Mouse (Mus musculus): ENCODE results near the gene Serpina3m. TPM values are rescaled to one million over a fixed set of nuclear protein-coding genes. Genes with fewer than 3 reads are reported as not detected.
A peak's percentile ranks its signal among the peaks of the same experiment; 100 is the strongest.

Gene Serpina3m
- polyA plus RNA-seq, 1 experiment from 2014 or later, result not detected

DNA sequence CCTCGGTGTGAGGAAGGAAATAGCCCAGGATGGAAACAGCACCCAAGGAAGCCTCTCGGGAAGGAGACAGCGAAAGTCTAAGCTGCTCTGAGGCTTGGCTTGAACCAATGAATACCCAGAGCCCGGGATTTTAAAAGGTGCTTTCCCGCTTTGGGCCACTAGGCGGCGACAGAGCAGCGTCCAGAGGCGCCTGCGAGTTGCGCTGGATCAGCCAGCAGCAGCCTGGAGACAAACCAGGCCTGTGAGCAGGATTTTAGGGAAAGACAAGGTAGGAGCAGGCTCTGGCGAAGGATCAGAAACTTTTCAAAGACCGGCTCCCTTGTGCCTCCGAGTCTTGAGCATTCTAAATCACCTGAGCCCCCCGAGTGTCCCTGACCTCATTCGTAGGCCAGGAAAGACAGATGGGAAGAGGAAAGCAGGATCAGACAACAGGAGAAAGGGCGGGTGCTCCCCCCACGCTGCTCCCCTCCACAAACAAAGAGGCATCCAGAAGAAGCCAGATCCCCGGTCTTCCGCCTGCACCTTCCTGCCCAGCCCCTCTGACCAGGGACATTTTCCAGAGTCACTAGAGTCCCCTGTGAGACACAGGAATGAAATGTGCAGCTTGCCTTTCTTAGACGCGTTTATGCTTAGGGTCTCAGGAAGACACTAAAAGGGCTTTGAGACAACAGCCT is 101.9 kb downstream of the Serpina3m start:
- Histone ChIP-seq H3K27ac (replicated peaks; ENCODE audit: low read depth, low read length) (no peak overlapping the region), H3K27me3 (ENCODE audit: control insufficient read depth, insufficient read depth, low read length) (no peaks in the 10 kb centered on the region), H3K4me2 (ENCODE audit: low read depth, low read length) (no peak overlapping the region), H3K4me3 (ENCODE audit: low read depth, low read length) (no peak overlapping the region), H3K4me1 (ENCODE audit: control insufficient read depth, insufficient read depth, low read length) (no peaks in the 10 kb centered on the region), H3K36me3 (replicated peaks; ENCODE audit: control insufficient read depth, insufficient read depth, low read depth, low read length) (no peaks in the 10 kb centered on the region), H3K9ac (replicated peaks; ENCODE audit: low read length) (0 out of 2 replicates have a peak overlapping the region, but pooled peaks have one; percentile 28), H3K9me3 (replicated peaks; ENCODE audit: control insufficient read depth, low read length) (no peaks in the 10 kb centered on the region)
- DNase-seq (ENCODE audit: low spot score) (peak; percentile 93), ATAC-seq (replicated peaks; ENCODE audit: insufficient number of reproducible peaks, low FRiP score, low TSS enrichment, low read depth) (peak; percentile 76)
- WGBS, result 9% methylated on average over 22 of the region's 22 CpGs

- H3K9ac ChIP-seq (replicated peaks; ENCODE audit: low read length), result no peak overlapping the region
- no peaks in the 10 kb centered on the region for H3K9me3 ChIP-seq (replicated peaks; ENCODE audit: control insufficient read depth, low read length)
- no peak overlapping the region for H3K4me3 ChIP-seq (ENCODE audit: low read depth, low read length)
- H3K36me3 ChIP-seq (replicated peaks; ENCODE audit: control insufficient read depth, insufficient read depth, low read depth, low read length), result no peaks in the 10 kb centered on the region
- H3K4me1 ChIP-seq (ENCODE audit: control insufficient read depth, insufficient read depth, low read length), result no peaks in the 10 kb centered on the region; the same call in 1 of the 2 replicates
- DNase-seq (ENCODE audit: low spot score) (no peak), ATAC-seq (replicated peaks; ENCODE audit: insufficient number of reproducible peaks, low FRiP score, low TSS enrichment, low read depth) (no peak)
- H3K27ac ChIP-seq (replicated peaks; ENCODE audit: low read depth, low read length), result no peak overlapping the region
- no peak overlapping the region for H3K4me2 ChIP-seq (ENCODE audit: low read depth, low read length)
- H3K27me3 ChIP-seq (ENCODE audit: control insufficient read depth, insufficient read depth, low read length), result no peaks in the 10 kb centered on the region
- 84% methylated on average over 11 of the region's 11 CpGs for WGBS
These were observed 105.4 kb downstream of the Serpina3m start for GRCm38 (mm10) chr12:104443716-104444115.

Other genes starting within 250 kb of the Serpina3m start
- gene Serpina5, start 237.4 kb upstream of the Serpina3m start, polyA plus RNA-seq (2014; fragmentation: Nextera tagmentation; extraction: Ambion mirVana), result not detected in 2 replicates
- gene Serpina3a, start 225.8 kb upstream of the Serpina3m start, polyA plus RNA-seq (2014; fragmentation: Nextera tagmentation; extraction: Ambion mirVana), result not detected in 2 replicates
- not detected in 2 replicates for gene Serpina3b, start 210.5 kb upstream of the Serpina3m start, polyA plus RNA-seq (2014; fragmentation: Nextera tagmentation; extraction: Ambion mirVana)
- gene Serpina3c, start 184.6 kb upstream of the Serpina3m start, polyA plus RNA-seq (2014; fragmentation: Nextera tagmentation; extraction: Ambion mirVana), result not detected in 2 replicates
- gene Serpina3f, start 123.9 kb upstream of the Serpina3m start, polyA plus RNA-seq (2014; fragmentation: Nextera tagmentation; extraction: Ambion mirVana), result 0.13 TPM in 1 of 2 replicates, not detected in the other
- gene Serpina3g, start 102.2 kb upstream of the Serpina3m start, polyA plus RNA-seq (2014; fragmentation: Nextera tagmentation; extraction: Ambion mirVana), result 0.35 and 0.43 TPM in 2 replicates
- not detected in 2 replicates for gene Serpina3i, start 75.4 kb upstream of the Serpina3m start, polyA plus RNA-seq (2014; fragmentation: Nextera tagmentation; extraction: Ambion mirVana)
- not detected in 2 replicates for gene Serpina3j, start 23.9 kb upstream of the Serpina3m start, polyA plus RNA-seq (2014; fragmentation: Nextera tagmentation; extraction: Ambion mirVana)
- not detected in 2 replicates for gene Serpina3k, start within 50 bp of the Serpina3m start, polyA plus RNA-seq (2014; fragmentation: Nextera tagmentation; extraction: Ambion mirVana)
- 0.10 and 0.13 TPM in 2 replicates for gene Serpina3n, start 68.2 kb downstream of the Serpina3m start, polyA plus RNA-seq (2014; fragmentation: Nextera tagmentation; extraction: Ambion mirVana)
- gene Gsc, start 134.8 kb downstream of the Serpina3m start, polyA plus RNA-seq (2014; fragmentation: Nextera tagmentation; extraction: Ambion mirVana), result 30.3 and 34.6 TPM in 2 replicates